Mouse (Mus musculus) CH12.LX (cell line): ENCODE data around the gene Plce1.

Source experiments
- CTCF ChIP-seq, 2 experiments: IDR thresholded peaks in 1 of 2; conservative IDR thresholded peaks in 1 of 2; 2 replicates each; pipeline ENCODE4 v1.5.1; 2011 to 2012; ENCODE audit warnings: low read depth in 2 of 2, low read length in 2 of 2, improper control_type of control experiment in 1 of 2, inconsistent platforms in 1 of 2, mild to moderate bottlenecking in 1 of 2, moderate library complexity in 1 of 2
- HCFC1 ChIP-seq: IDR thresholded peaks from 2 replicates; pipeline ENCODE4 v1.6.1; 2012; ENCODE audit warnings: low read depth, mild to moderate bottlenecking, inconsistent platforms, low read length, improper control_type of control experiment
- JUND ChIP-seq: conservative IDR thresholded peaks from 2 replicates; pipeline ENCODE4 v1.6.1; 2011; ENCODE audit warnings: low read depth, low read length, improper control_type of control experiment
- MAFK ChIP-seq: IDR thresholded peaks from 2 replicates; pipeline ENCODE4 v1.6.1; 2011; ENCODE audit warnings: low read length, improper control_type of control experiment; ENCODE audit not compliant: insufficient replicate concordance
- SIN3A ChIP-seq: IDR thresholded peaks from 2 replicates; pipeline ENCODE4 v1.6.1; 2012; ENCODE audit warnings: low read length, improper control_type of control experiment, inconsistent platforms
- SMC3 ChIP-seq: IDR thresholded peaks from 2 replicates; pipeline ENCODE4 v1.6.1; 2011; ENCODE audit warnings: low read depth, low read length, improper control_type of control experiment
- TBP ChIP-seq: conservative IDR thresholded peaks from 2 replicates; pipeline ENCODE4 v1.6.1; 2011; ENCODE audit warnings: low read depth, low read length, improper control_type of control experiment
- ZC3H11A ChIP-seq: IDR thresholded peaks from 2 replicates; pipeline ENCODE4 v1.6.1; 2012; ENCODE audit warnings: low read depth, mild to moderate bottlenecking, inconsistent platforms, low read length, improper control_type of control experiment

DNA sequence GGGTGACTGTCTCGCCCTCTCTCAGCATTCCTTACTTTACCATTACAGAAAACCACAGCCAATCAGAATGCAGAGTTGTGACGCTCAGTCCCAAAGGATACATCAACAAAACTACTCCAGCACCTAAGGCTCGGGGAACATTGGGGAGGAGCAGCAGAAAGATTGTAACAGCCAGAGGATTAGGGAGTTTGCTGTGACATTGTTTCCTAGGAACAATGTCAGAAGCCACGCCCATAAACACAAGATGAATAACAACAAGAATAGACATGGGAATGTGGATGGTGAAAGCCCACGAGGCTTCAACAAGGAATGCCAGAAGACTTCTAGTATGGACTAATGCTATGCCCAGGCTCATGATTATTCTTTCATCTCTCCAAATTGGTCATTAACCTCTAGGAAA lies 277.1 kb downstream of the Plce1 start:
- no peak for TF ChIP-seq TBP
- TF ChIP-seq SIN3A, result no peak
- no peak for TF ChIP-seq CTCF (conservative IDR thresholded peaks at IDR 0.05 in 1 of 2, IDR thresholded peaks at IDR 0.05 in 1 of 2; ENCODE audit: low read depth in 2 of 2, low read length in 2 of 2)
- no peak for TF ChIP-seq JUND
- no peak for TF ChIP-seq HCFC1
- no peak for TF ChIP-seq SMC3
- TF ChIP-seq MAFK, result no peak
- TF ChIP-seq ZC3H11A, result no peak
